Mouse (Mus musculus): ENCODE data around the gene Junb. TPM values are rescaled to one million over a fixed set of nuclear protein-coding genes. Genes with fewer than 3 reads are reported as not detected.

Junb gene
- polyA plus RNA-seq, 1 experiment from 2014 or later, result 95.9 TPM

GRCm38 (mm10) chr8:84976763-84977434 lies 1.6 kb downstream of the Junb start:
- no peaks in the 10 kb centered on the region for H3K27me3 ChIP-seq (ENCODE audit: control insufficient read depth, insufficient read depth, low read length)
- H3K4me1 ChIP-seq (replicated peaks; ENCODE audit: control insufficient read depth, insufficient read depth), result peaks cover 22% of the 10 kb centered on the region
- WGBS, result under 1% methylated on average over 23 of the region's 25 CpGs
- TF ChIP-seq CTCF (IDR thresholded peaks at IDR 0.05; ENCODE audit: low read depth) (no peak), EP300 (optimal IDR thresholded peaks at IDR 0.05) (peak; percentile 47)
- DNase-seq (ENCODE audit: low spot score) (no peak), ATAC-seq (ENCODE audit: low FRiP score, low TSS enrichment) (no peak)
- H3K9ac ChIP-seq (ENCODE audit: low read length), result peak overlapping the region; percentile 94
- H3K4me2 ChIP-seq (replicated peaks; ENCODE audit: low read depth), result peak overlapping the region; percentile 96
- H3K4me3 ChIP-seq (ENCODE audit: low read depth, low read length), result peak overlapping the region; percentile 80
- H3K27ac ChIP-seq (replicated peaks), result peak overlapping the region; percentile 98
- no peaks in the 10 kb centered on the region for H3K9me3 ChIP-seq (ENCODE audit: control insufficient read depth, low read length)
- H3K36me3 ChIP-seq (ENCODE audit: control insufficient read depth, insufficient read depth, low read length), result no peaks in the 10 kb centered on the region; the same call in 1 of the 2 replicates

DNA sequence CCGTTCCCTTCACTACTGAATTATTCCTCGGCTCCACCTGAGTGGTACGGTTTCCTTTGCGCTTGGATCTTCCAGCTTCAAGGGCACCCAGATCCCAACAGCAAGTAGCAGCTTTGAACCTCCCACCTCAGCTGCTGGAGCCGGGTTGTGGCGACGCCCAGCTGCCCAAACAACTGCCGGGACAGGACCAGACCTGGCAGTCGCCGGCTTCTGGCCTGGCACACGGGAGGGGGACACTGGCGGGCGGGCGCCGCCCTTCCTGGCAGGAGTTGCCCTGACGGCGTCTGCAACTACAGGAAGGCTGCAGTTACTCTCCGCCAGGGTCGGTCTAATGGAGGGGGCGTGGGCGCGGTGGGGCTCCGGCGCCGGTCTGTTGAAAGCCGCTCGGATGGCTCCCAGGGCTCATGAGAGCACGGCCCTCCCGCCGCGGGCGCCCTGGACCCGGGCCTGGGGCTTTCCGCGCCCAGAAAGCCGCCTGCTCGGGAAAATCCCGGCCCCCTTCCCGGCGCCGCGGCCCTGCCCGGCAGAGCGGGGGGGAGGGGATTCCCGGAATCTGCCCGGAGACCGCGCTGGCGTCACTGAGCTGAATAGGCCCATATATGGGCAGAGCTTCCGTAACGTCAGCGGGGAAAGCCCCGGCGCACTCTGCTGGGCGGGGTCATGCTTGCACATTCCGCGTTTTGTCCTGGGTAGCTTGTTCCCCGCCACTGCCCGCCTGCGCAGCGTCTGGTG lies 2.3 kb downstream of the Junb start:
- TF ChIP-seq EP300 (optimal IDR thresholded peaks at IDR 0.05) (peak; percentile 73), CTCF (IDR thresholded peaks at IDR 0.05; ENCODE audit: low read depth) (no peak; the same call in 1 of the 2 replicates)
- Histone ChIP-seq H3K9me3 (ENCODE audit: control insufficient read depth, low read length) (no peaks in the 10 kb centered on the region), H3K4me2 (replicated peaks; ENCODE audit: low read depth) (peak overlapping the region; percentile 96), H3K36me3 (ENCODE audit: control insufficient read depth, insufficient read depth, low read length) (no peaks in the 10 kb centered on the region; the same call in 1 of the 2 replicates), H3K4me3 (ENCODE audit: low read depth, low read length) (peak overlapping the region; percentile 80), H3K9ac (ENCODE audit: low read length) (peak overlapping the region; percentile 94), H3K27me3 (ENCODE audit: control insufficient read depth, insufficient read depth, low read length) (no peaks in the 10 kb centered on the region), H3K27ac (replicated peaks) (peak overlapping the region; percentile 98), H3K4me1 (replicated peaks; ENCODE audit: control insufficient read depth, insufficient read depth) (peaks cover 17% of the 10 kb centered on the region; the same call in 1 of the 2 replicates)
- ATAC-seq (ENCODE audit: low FRiP score, low TSS enrichment) (peak; percentile 72), DNase-seq (ENCODE audit: low spot score) (peak; percentile 96)
- under 1% methylated on average over 58 of the region's 61 CpGs for WGBS

DNA sequence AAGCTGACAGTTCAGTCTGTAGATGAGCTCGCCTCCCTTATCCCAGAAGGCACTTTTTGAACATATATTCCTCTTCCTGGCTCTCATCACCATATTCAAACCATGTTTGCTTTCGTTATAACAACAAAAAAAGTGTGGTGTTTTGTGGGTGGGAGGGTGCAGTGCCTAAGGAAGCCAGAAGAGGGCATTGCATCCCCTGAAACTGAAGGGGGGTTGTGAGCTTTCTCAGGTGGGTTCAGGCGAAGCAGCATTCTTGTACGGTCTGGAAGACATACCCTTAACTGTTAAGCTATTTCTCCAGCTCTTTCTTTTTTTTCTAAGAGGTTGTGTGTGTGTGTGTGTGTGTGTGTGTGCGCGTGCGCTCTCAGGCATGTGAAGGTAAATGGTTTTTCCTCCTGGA lies 3.1 kb downstream of the Junb start:
- Histone ChIP-seq H3K9me3 (ENCODE audit: control insufficient read depth, low read length) (no peaks in the 10 kb centered on the region), H3K36me3 (ENCODE audit: control insufficient read depth, insufficient read depth, low read length) (no peaks in the 10 kb centered on the region; the same call in 1 of the 2 replicates), H3K4me2 (replicated peaks; ENCODE audit: low read depth) (peak overlapping the region; percentile 96), H3K27me3 (ENCODE audit: control insufficient read depth, insufficient read depth, low read length) (no peaks in the 10 kb centered on the region), H3K4me3 (ENCODE audit: low read depth, low read length) (0 out of 2 replicates have a peak overlapping the region, but pooled peaks have one; percentile 80), H3K27ac (replicated peaks) (peak overlapping the region; percentile 98), H3K4me1 (replicated peaks; ENCODE audit: control insufficient read depth, insufficient read depth) (peaks cover 17% of the 10 kb centered on the region), H3K9ac (ENCODE audit: low read length) (no peak overlapping the region; the same call in 1 of the 2 replicates)
- ATAC-seq (ENCODE audit: low FRiP score, low TSS enrichment) (no peak), DNase-seq (ENCODE audit: low spot score) (peak; percentile 79)
- 19% methylated on average over 7 of the region's 7 CpGs for WGBS
- TF ChIP-seq EP300 (optimal IDR thresholded peaks at IDR 0.05), result no peak
- TF ChIP-seq CTCF (IDR thresholded peaks at IDR 0.05; ENCODE audit: low read depth), result peak; percentile 94

DNA sequence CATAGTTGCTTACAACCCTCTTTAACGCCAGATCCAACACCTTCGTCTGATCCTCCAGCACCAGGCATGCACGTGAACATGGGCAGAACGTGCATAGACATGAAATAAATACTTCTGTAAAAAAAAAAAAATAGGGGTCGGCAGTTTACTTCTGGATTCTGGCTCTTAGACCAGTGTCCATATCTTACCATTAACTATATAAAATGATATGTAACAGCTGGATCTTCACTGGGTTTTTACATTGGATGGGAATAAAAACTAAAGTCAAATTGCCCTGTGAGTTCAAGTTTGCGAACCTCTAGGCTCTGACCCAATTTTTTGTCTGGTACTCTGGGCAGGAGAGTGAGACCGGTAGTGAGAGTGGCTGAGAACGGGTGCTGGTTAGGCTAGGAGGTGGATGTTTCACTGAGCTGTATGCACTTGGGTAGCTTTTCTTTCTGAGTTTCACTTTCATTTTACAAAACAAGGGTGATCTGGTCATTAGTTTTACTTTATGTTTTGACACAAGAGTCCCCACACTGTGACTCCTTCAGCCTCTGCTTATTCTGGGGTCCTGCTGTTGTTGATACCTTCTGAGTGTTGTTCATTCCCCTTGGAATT lies 3.9 kb downstream of the Junb start:
- no peak for TF ChIP-seq CTCF (IDR thresholded peaks at IDR 0.05; ENCODE audit: low read depth)
- TF ChIP-seq EP300 (optimal IDR thresholded peaks at IDR 0.05), result no peak
- DNase-seq (ENCODE audit: low spot score) (no peak), ATAC-seq (ENCODE audit: low FRiP score, low TSS enrichment) (no peak)
- Histone ChIP-seq H3K27ac (replicated peaks) (no peak overlapping the region; the same call in 1 of the 2 replicates), H3K36me3 (ENCODE audit: control insufficient read depth, insufficient read depth, low read length) (no peaks in the 10 kb centered on the region; the same call in 1 of the 2 replicates), H3K9ac (ENCODE audit: low read length) (no peak overlapping the region), H3K4me3 (ENCODE audit: low read depth, low read length) (no peak overlapping the region), H3K9me3 (ENCODE audit: control insufficient read depth, low read length) (no peaks in the 10 kb centered on the region), H3K4me2 (replicated peaks; ENCODE audit: low read depth) (no peak overlapping the region), H3K27me3 (ENCODE audit: control insufficient read depth, insufficient read depth, low read length) (no peaks in the 10 kb centered on the region), H3K4me1 (replicated peaks; ENCODE audit: control insufficient read depth, insufficient read depth) (peaks cover 14% of the 10 kb centered on the region; the same call in 1 of the 2 replicates)
- whole genome bisulfite sequencing, result 63% methylated on average over 8 of the region's 8 CpGs

- 49% methylated on average over 4 of the region's 4 CpGs for WGBS
Measured at GRCm38 (mm10) chr8:84973803-84974542, 4.5 kb downstream of the Junb start.

More at GRCm38 (mm10) chr8:84973803-84974542, 4.5 kb downstream of the Junb start:
- Histone ChIP-seq H3K36me3 (ENCODE audit: control insufficient read depth, insufficient read depth, low read length) (no peaks in the 10 kb centered on the region; the same call in 1 of the 2 replicates), H3K4me1 (replicated peaks; ENCODE audit: control insufficient read depth, insufficient read depth) (peaks cover 10% of the 10 kb centered on the region; the same call in 1 of the 2 replicates), H3K4me2 (replicated peaks; ENCODE audit: low read depth) (no peak overlapping the region), H3K27ac (replicated peaks) (no peak overlapping the region), H3K4me3 (ENCODE audit: low read depth, low read length) (no peak overlapping the region), H3K27me3 (ENCODE audit: control insufficient read depth, insufficient read depth, low read length) (no peaks in the 10 kb centered on the region), H3K9me3 (ENCODE audit: control insufficient read depth, low read length) (no peaks in the 10 kb centered on the region), H3K9ac (ENCODE audit: low read length) (no peak overlapping the region)
- no peak for TF ChIP-seq EP300 (optimal IDR thresholded peaks at IDR 0.05)
- TF ChIP-seq CTCF (IDR thresholded peaks at IDR 0.05; ENCODE audit: low read depth), result peak; percentile 98
- 0 out of 2 replicates have a peak, but pooled peaks have one; percentile 15 for ATAC-seq (ENCODE audit: low FRiP score, low TSS enrichment)
- peak; percentile 53 for DNase-seq (ENCODE audit: low spot score)

Data from stomach, postnatal 0 days (tissue).